In the genomic region with DNA sequence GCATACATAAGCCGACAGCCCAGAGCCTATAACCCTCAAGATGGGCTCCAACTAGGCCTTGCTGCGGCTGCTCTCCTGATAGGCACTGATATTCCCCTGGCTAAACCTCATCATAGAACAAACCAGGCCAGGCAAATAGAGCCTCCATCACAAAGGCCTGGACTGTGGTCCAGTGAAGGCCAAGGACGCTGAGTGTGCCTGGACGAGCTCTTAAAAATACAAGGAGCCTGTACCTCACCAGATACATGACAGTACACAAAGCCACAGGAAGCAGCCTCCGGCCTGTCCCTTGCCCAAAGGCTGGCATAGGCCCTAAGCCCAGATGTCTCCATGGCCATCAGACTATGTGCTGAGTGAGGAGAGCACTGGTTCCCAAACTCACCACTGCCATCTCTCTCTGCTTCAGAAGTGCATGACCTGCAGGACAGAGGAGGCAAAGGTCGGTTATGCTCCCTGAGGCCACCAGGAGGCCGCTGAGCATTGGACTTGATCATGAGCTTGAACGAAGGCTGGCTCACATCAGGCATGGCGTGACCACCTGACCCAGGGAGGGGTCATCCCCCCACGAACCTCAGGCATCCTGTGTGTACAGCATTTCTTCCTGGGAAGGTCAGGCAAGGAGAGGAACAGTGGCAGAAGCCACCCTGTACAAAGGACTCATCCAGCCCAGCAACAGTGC, we compare ENCODE assay signal across 14 mouse cellular contexts. TPM values are rescaled to one million over a fixed set of nuclear protein-coding genes. Genes with fewer than 3 reads are reported as not detected.
A peak's percentile ranks its signal among the peaks of the same experiment; 100 is the strongest.
DNase-seq lines count a peak whose midpoint lies in the region; ATAC-seq lines count a peak whose summit lies in the region.
"Had no signal": no experiment of that assay in that cellular context is flagged by ENCODE, and none has a peak within 500 bp of the region (broad histone marks: within the 10 kb centered on the region; RNA-seq: fewer than 3 reads in every experiment).

No protein-coding gene starts in this region.

- H3K9me3 ChIP-seq in liver, embryonic 13.5 days (replicated peaks) = no peaks in the 10 kb centered on the region
- H3K9me3 ChIP-seq in liver, embryonic 12.5 days (replicated peaks) = no peaks in the 10 kb centered on the region
- H3K9me3 ChIP-seq: embryonic facial prominence, embryonic 15.5 days; midbrain, embryonic 10.5 days had no signal

- WGBS in liver, embryonic 13.5 days (ENCODE audit: insufficient replicate concordance) = 67% methylated on average over 10 of the region's 10 CpGs
- WGBS in liver, embryonic 12.5 days (ENCODE audit: insufficient replicate concordance) = 69% methylated on average over 10 of the region's 10 CpGs

- no peak overlapping the region for H3K4me3 ChIP-seq in liver, embryonic 13.5 days (replicated peaks)
- H3K4me3 ChIP-seq in liver, embryonic 12.5 days = no peak overlapping the region
- H3K4me3 ChIP-seq: embryonic facial prominence, embryonic 15.5 days; midbrain, embryonic 10.5 days had no signal

- ATAC-seq in liver, embryonic 13.5 days (ENCODE audit: low read depth) = peak; percentile 23; the same call in 1 of the 2 replicates
- no peak for ATAC-seq in liver, embryonic 12.5 days
- peak; percentile 36; the same call in 1 of the 2 replicates for ATAC-seq in megakaryocyte, adult 5-6 weeks (ENCODE audit: poor library complexity, severe bottlenecking)
- no peak for ATAC-seq in CD4-positive, CD25-positive, alpha-beta regulatory T cell, adult 4 months
- ATAC-seq: Patski had no signal

- H3K9ac ChIP-seq in liver, embryonic 13.5 days = no peak overlapping the region
- no peak overlapping the region for H3K9ac ChIP-seq in liver, embryonic 12.5 days
- H3K9ac ChIP-seq: embryonic facial prominence, embryonic 15.5 days; hindbrain, embryonic 14.5 days had no signal

- H3K4me2 ChIP-seq in liver, embryonic 13.5 days = no peak overlapping the region
- no peak overlapping the region for H3K4me2 ChIP-seq in liver, embryonic 12.5 days
- H3K4me2 ChIP-seq: embryonic facial prominence, embryonic 15.5 days; hindbrain, embryonic 14.5 days had no signal

- DNase-seq in adrenal gland, adult (ENCODE audit: inconsistent age in 2 of 2, low spot score in 1 of 2) = peak; percentile 58 to 84
- DNase-seq in adrenal gland, postnatal 14 days = no peak
- DNase-seq in liver, embryonic 13.5 days = no peak
- DNase-seq in adipocyte (ENCODE audit: low spot score) = peak; percentile 39
- no peak for DNase-seq in T-cell, adult 2 months (ENCODE audit: low spot score)
- DNase-seq: cerebellum, adult 9-11 months; right cerebral cortex, adult 18-20 months had no signal

- no peaks in the 10 kb centered on the region for H3K36me3 ChIP-seq in liver, embryonic 13.5 days
- H3K36me3 ChIP-seq in liver, embryonic 12.5 days = peaks cover 8% of the 10 kb centered on the region; the same call in 1 of the 2 replicates
- H3K36me3 ChIP-seq: embryonic facial prominence, embryonic 15.5 days had no signal

- peaks cover 7% of the 10 kb centered on the region for H3K4me1 ChIP-seq in liver, embryonic 13.5 days (replicated peaks)
- peaks cover 6% of the 10 kb centered on the region; the same call in 1 of the 2 replicates for H3K4me1 ChIP-seq in liver, embryonic 12.5 days

- H3K27ac ChIP-seq in liver, embryonic 13.5 days = no peak overlapping the region
- H3K27ac ChIP-seq in liver, embryonic 12.5 days = no peak overlapping the region
- H3K27ac ChIP-seq: embryonic facial prominence, embryonic 15.5 days; hindbrain, embryonic 14.5 days; midbrain, embryonic 10.5 days had no signal

- no peaks in the 10 kb centered on the region for H3K27me3 ChIP-seq in liver, embryonic 13.5 days
- H3K27me3 ChIP-seq in liver, embryonic 12.5 days (replicated peaks) = no peaks in the 10 kb centered on the region
- H3K27me3 ChIP-seq: embryonic facial prominence, embryonic 15.5 days; Patski had no signal

RNA-seq across cellular contexts. Expression of a gene that starts 8.7 kb away (rescaled TPM):
- total RNA-seq in adrenal gland, postnatal 14 days (2021) = 37.6 and 37.9 TPM in 2 replicates
- 5.2 and 5.9 TPM in 2 replicates for polyA plus RNA-seq in liver, embryonic 13.5 days (2015; fragmentation: Nextera tagmentation; extraction: Ambion mirVana)
- 8.6 and 10.1 TPM in 2 replicates for polyA plus RNA-seq in liver, embryonic 12.5 days (2016; fragmentation: Nextera tagmentation; extraction: Ambion mirVana)
- 1.3 and 2.2 TPM in 2 replicates for total RNA-seq in megakaryocyte, adult 5-6 weeks (2015)
- total RNA-seq in megakaryocyte, adult 5-6 weeks (2017) = 5.7 and 9.8 TPM in 2 replicates
- polyA plus RNA-seq in CD4-positive, CD25-positive, alpha-beta regulatory T cell, adult 4 months (2017; shearing (Covaris generic)) = 10 to 100 TPM in 1 of 2 experiments, 1 to 10 TPM in 1; 5.7 to 11.1 TPM

RNA-seq across cellular contexts. Expression of a gene that starts 28.6 kb away (rescaled TPM):
- total RNA-seq in adrenal gland, postnatal 14 days (2021) = 55.3 and 58.7 TPM in 2 replicates
- polyA plus RNA-seq in liver, embryonic 13.5 days (2015; fragmentation: Nextera tagmentation; extraction: Ambion mirVana) = 29.0 and 29.1 TPM in 2 replicates
- 40.4 and 40.5 TPM in 2 replicates for polyA plus RNA-seq in liver, embryonic 12.5 days (2016; fragmentation: Nextera tagmentation; extraction: Ambion mirVana)
- 9.8 and 11.4 TPM in 2 replicates for total RNA-seq in megakaryocyte, adult 5-6 weeks (2015)
- total RNA-seq in megakaryocyte, adult 5-6 weeks (2017) = 3.4 and 7.9 TPM in 2 replicates
- polyA plus RNA-seq in CD4-positive, CD25-positive, alpha-beta regulatory T cell, adult 4 months (2017; shearing (Covaris generic)) = 10 to 100 TPM; 16.4 to 21.2 TPM

RNA-seq across cellular contexts. Expression of a gene that starts 46.2 kb away (rescaled TPM):
- 0.33 and 0.86 TPM in 2 replicates for total RNA-seq in adrenal gland, postnatal 14 days (2021)
- polyA plus RNA-seq in liver, embryonic 13.5 days (2015; fragmentation: Nextera tagmentation; extraction: Ambion mirVana) = 0.33 and 0.56 TPM in 2 replicates
- polyA plus RNA-seq in liver, embryonic 12.5 days (2016; fragmentation: Nextera tagmentation; extraction: Ambion mirVana) = 0.65 and 0.68 TPM in 2 replicates
- total RNA-seq in megakaryocyte, adult 5-6 weeks (2015) = 0.36 and 0.85 TPM in 2 replicates
- 0.26 TPM in 1 of 2 replicates, not detected in the other for total RNA-seq in megakaryocyte, adult 5-6 weeks (2017)
- polyA plus RNA-seq in CD4-positive, CD25-positive, alpha-beta regulatory T cell, adult 4 months (2017; shearing (Covaris generic)) = not detected

Comparison
In these comparisons a context has a peak if more than half of its experiments do, and no peak if none do; other contexts are left out.
1. DNase-seq: peak in adrenal gland, adult (2 of 2) and adipocyte (single experiment); none in adrenal gland, postnatal 14 days (single experiment), liver, embryonic 13.5 days (single experiment) and T-cell, adult 2 months (single experiment).
2. ATAC-seq: peak in liver, embryonic 13.5 days (single experiment) and megakaryocyte, adult 5-6 weeks (single experiment); none in liver, embryonic 12.5 days (single experiment) and CD4-positive, CD25-positive, alpha-beta regulatory T cell, adult 4 months (single experiment).